Mouse (Mus musculus): ENCODE data around the gene Ntn4.

GRCm38 (mm10) chr10:93749267-93750192 lies 109.0 kb downstream of the Ntn4 start:
- no peak for TF ChIP-seq CTCF (IDR thresholded peaks at IDR 0.05; ENCODE audit: control insufficient read depth, insufficient read depth, insufficient read length)
- TF ChIP-seq CEBPB (IDR thresholded peaks at IDR 0.05; ENCODE audit: low read depth) = peak; percentile 81
